Mouse (Mus musculus) frontal cortex, postnatal 10 days (tissue): ENCODE measurements at regions not wholly inside any gene's neighbourhood (a gene's known extent, or its start where the extent isn't known, plus 50 kb on each side); places are given as distances from the start of the nearest gene placed in this dataset.

Experiments
- DNase-seq, 2 experiments: peaks; one replicate each; pipeline ENCODE4 v3.0.0; 2022; ENCODE audit warnings: low spot score in 2 of 2, mixed read lengths in 1 of 2

DNA sequence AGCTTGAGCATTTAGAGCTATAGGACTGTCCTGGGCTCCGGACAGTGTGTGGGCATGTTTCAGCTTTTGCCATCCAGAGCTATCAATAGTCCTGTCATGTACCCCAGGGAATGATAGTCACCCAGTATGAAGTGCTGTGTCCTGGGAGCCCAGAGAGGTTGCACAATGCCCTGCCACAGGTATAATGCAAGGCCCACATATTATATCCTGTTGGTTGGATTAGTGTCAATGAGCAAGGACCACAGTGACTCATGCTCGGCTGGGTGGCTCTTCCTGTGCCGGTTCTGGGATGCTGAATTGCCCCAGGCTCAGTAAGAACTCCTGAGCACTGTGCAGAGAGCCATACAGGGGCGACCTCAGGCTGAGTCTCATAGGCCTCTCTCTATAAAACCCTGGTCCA lies 54.5 kb upstream of the Ccnd1 start:
- no peak for DNase-seq

DNA sequence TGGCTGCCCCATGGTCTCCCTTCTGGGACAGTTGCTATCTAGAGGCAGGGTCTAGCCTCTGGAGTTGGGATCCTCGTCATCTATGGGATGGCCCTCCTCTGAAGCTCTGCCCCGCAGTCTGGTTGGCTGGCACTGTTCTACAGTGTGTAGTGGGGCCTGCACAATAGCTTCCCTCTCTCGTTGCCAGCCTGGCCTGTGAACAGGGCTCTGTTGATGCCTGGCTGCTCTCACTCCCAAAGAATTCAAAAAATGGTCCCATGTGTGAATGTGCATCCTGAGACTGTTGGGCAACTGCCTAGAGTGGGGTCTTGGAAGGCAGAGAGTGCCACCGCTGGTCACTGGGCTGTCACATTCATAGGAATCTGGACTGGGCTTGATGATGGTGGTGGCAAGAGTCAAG lies 53.8 kb upstream of the Ccnd1 start:
- no peak for DNase-seq

DNA sequence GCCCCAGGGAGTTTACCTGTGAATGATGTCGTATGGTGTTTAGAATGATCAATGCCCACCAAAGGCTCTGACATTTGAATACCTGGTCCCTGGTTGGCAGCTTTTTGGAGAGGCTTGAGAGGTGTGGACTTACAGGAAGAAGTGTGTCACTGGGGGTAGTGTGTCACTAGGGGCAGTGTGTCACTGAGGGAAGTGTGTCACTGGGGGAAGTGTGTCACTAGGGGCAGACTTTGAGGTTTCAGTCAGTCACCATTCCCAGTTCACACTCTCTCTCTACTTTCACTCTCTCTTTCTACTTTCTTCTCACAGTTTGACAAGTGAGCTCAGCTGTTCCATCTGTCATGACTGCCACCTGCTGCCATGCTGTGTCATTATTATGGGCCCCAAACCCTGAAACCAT lies 52.0 kb upstream of the Ccnd1 start:
- DNase-seq = no peak
